ENCODE assay signal across 9 mouse cellular contexts in the genomic region with DNA sequence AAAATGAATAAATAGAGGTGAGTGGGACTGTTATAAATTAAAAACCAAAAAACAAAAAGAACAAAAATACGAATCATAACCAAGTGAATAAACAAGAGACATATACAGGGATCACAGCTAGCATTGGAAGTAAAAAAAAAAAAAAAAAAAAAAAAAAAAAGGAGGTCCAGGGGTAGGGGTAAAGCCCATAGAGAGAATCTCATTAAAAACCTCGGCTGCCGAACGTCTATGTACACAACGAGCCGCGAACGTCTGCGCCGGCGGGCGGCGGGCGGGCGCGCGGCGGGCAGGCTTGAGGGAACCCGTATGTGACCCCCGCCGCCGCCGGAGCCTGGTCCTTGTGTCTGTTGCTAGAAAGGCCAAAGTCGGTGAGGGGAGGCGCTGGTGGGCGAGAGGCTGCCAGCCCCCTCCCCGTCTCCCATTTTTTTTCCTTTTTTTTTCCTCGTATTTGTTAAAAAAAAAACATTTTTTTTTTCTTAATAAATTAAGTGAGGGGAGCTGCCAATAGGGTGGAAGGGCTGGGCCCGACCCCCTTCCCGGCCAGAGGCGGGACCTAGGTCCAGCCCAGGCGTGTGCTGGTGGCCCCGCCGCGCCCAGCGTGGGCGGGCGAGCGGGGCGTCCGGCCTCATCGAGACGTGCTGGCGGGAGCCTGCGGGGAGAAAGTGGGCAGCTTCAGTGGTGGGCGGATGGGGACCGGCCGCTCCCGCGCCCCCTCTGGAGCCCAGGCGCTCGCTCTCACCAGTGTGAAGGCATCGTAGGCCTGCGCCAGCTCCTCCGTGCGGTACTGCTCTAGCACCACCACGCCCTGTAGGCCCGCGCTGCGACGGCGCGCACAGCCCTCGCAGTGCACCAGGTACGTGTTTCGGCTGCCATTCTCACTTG. TPM values are rescaled to one million over a fixed set of nuclear protein-coding genes. Genes with fewer than 3 reads are reported as not detected.
A peak's percentile ranks its signal among the peaks of the same experiment; 100 is the strongest.
DNase-seq lines count a peak whose midpoint lies in the region; ATAC-seq and TF ChIP-seq lines count a peak whose summit lies in the region.
"Had no signal": no experiment of that assay in that cellular context is flagged by ENCODE, and none has a peak within 500 bp of the region (broad histone marks: within the 10 kb centered on the region; RNA-seq: fewer than 3 reads in every experiment).

No protein-coding gene starts in this region.

- no peak for TF ChIP-seq CTCF in G1E (IDR thresholded peaks at IDR 0.05; ENCODE audit: low read depth, low read length)
- no peak for TF ChIP-seq CTCF in intestine, postnatal 0 days (IDR thresholded peaks at IDR 0.05; ENCODE audit: low read depth)

- H3K27me3 ChIP-seq in heart, embryonic 10.5 days (ENCODE audit: insufficient read depth, poor library complexity, severe bottlenecking), result peaks cover 10% of the 10 kb centered on the region
- no peaks in the 10 kb centered on the region for H3K27me3 ChIP-seq in G1E (ENCODE audit: insufficient read depth, low read length)
- no peaks in the 10 kb centered on the region; the same call in 1 of the 2 replicates for H3K27me3 ChIP-seq in embryonic facial prominence, embryonic 14.5 days (replicated peaks; ENCODE audit: control insufficient read depth, insufficient read depth, low read length)
- H3K27me3 ChIP-seq in intestine, postnatal 0 days (replicated peaks; ENCODE audit: control insufficient read depth, insufficient read depth, low read length), result no peaks in the 10 kb centered on the region
- H3K27me3 ChIP-seq: Patski had no signal

- peaks cover 51% of the 10 kb centered on the region for H3K36me3 ChIP-seq in heart, embryonic 10.5 days
- H3K36me3 ChIP-seq in G1E (replicated peaks), result peaks cover 77% of the 10 kb centered on the region
- peaks cover 57% of the 10 kb centered on the region for H3K36me3 ChIP-seq in embryonic facial prominence, embryonic 14.5 days (ENCODE audit: control insufficient read depth, insufficient read depth, low read length)
- peaks cover 45% of the 10 kb centered on the region for H3K36me3 ChIP-seq in intestine, postnatal 0 days (ENCODE audit: control insufficient read depth, insufficient read depth)

- WGBS in heart, embryonic 10.5 days, result 10% methylated on average over 66 of the region's 66 CpGs
- WGBS in embryonic facial prominence, embryonic 14.5 days, result 25% methylated on average over 41 of the region's 66 CpGs
- 60% methylated on average over 65 of the region's 66 CpGs for WGBS in intestine, postnatal 0 days

- H3K4me1 ChIP-seq in heart, embryonic 10.5 days, result peaks cover 53% of the 10 kb centered on the region
- peaks cover 57% of the 10 kb centered on the region for H3K4me1 ChIP-seq in G1E (ENCODE audit: insufficient read depth, low read depth, low read length)
- peaks cover 18% of the 10 kb centered on the region for H3K4me1 ChIP-seq in embryonic facial prominence, embryonic 14.5 days (ENCODE audit: control insufficient read depth, insufficient read depth, low read length)
- H3K4me1 ChIP-seq in intestine, postnatal 0 days (replicated peaks; ENCODE audit: control insufficient read depth, insufficient read depth, low read length), result 0 out of 2 replicates have a peak, but pooled peaks cover 5% of the 10 kb centered on the region

- no peak for ATAC-seq in G1E (ENCODE audit: extremely low read depth, insufficient number of reproducible peaks, low FRiP score, poor library complexity, severe bottlenecking)
- no peak for ATAC-seq in embryonic facial prominence, embryonic 14.5 days (ENCODE audit: low read depth)
- no peak for ATAC-seq in intestine, postnatal 0 days
- no peak for ATAC-seq in activated CD4-positive, CD25-positive, alpha-beta regulatory T cell, adult 4 months
- ATAC-seq: Patski had no signal

- peak overlapping the region; percentile 25; the same call in 1 of the 2 replicates for H3K9ac ChIP-seq in embryonic facial prominence, embryonic 14.5 days (ENCODE audit: low read depth, low read length)
- H3K9ac ChIP-seq in intestine, postnatal 0 days (ENCODE audit: low read depth, low read length), result no peak overlapping the region

- H3K4me3 ChIP-seq in heart, embryonic 10.5 days, result peak overlapping the region; percentile 77
- peak overlapping the region; percentile 1; the same call in 1 of the 2 replicates for H3K4me3 ChIP-seq in G1E (ENCODE audit: low read depth, low read length)
- 0 out of 2 replicates have a peak overlapping the region, but pooled peaks have one; percentile 1 for H3K4me3 ChIP-seq in embryonic facial prominence, embryonic 14.5 days (ENCODE audit: low read depth, low read length)
- no peak overlapping the region for H3K4me3 ChIP-seq in intestine, postnatal 0 days (ENCODE audit: low read depth, low read length)

- intact Hi-C loops in heart, postnatal 36 days (cut with DNase I), result loop anchor here (2.0 to 5.0 kb wide), 3 partner anchors 19 to 302 kb away; partner anchors contain the start of gene Per1
- intact Hi-C loops in left cerebral cortex, postnatal 25 days (cut with DNase I), result loop anchor here (2.0 to 5.0 kb wide), 2 partner anchors 33 to 178 kb away; no protein-coding TSS in a partner anchor

- DNase-seq in heart, embryonic 10.5 days (ENCODE audit: low spot score), result peak; percentile 81
- no peak for DNase-seq in heart, postnatal 36 days
- no peak for DNase-seq in G1E (ENCODE audit: low spot score)
- DNase-seq in embryonic facial prominence, embryonic 14.5 days (ENCODE audit: low spot score), result no peak
- DNase-seq in retina, postnatal 1 day, result peak; percentile 37
- DNase-seq in left cerebral cortex, postnatal 25 days (ENCODE audit: low spot score in 2 of 2), result no peak

- H3K27ac ChIP-seq in heart, embryonic 10.5 days, result peak overlapping the region; percentile 99
- H3K27ac ChIP-seq in embryonic facial prominence, embryonic 14.5 days (replicated peaks; ENCODE audit: low read depth, low read length), result no peak overlapping the region
- H3K27ac ChIP-seq in intestine, postnatal 0 days (ENCODE audit: low read depth, low read length), result 0 out of 2 replicates have a peak overlapping the region, but pooled peaks have one; percentile 41

- peak overlapping the region; percentile 26 for H3K4me2 ChIP-seq in embryonic facial prominence, embryonic 14.5 days (ENCODE audit: low read depth, low read length)
- 0 out of 2 replicates have a peak overlapping the region, but pooled peaks have one; percentile 21 for H3K4me2 ChIP-seq in intestine, postnatal 0 days (replicated peaks; ENCODE audit: low read depth)

- H3K9me3 ChIP-seq in heart, embryonic 10.5 days, result no peaks in the 10 kb centered on the region
- peaks cover 8% of the 10 kb centered on the region for H3K9me3 ChIP-seq in G1E (replicated peaks)
- H3K9me3 ChIP-seq in embryonic facial prominence, embryonic 14.5 days (ENCODE audit: control insufficient read depth, low read length), result no peaks in the 10 kb centered on the region
- no peaks in the 10 kb centered on the region for H3K9me3 ChIP-seq in intestine, postnatal 0 days (ENCODE audit: control insufficient read depth)

RNA-seq across cellular contexts. Expression of gene Tmem88, which starts 1.4 kb away (rescaled TPM):
- 38.9 and 52.5 TPM in 2 replicates for polyA plus RNA-seq in heart, embryonic 10.5 days (2016; fragmentation: Nextera tagmentation; extraction: Ambion mirVana)
- 10 to 100 TPM; 23.3 to 29.6 TPM for total RNA-seq in heart, postnatal 36 days (2021)
- total RNA-seq in G1E (2014; fragmentation: Nextera tagmentation) (2.6 TPM in 2 replicates), G1E (2017) (0.93 and 1.2 TPM in 2 replicates)
- polyA plus RNA-seq in G1E (2012), result 2.2 and 3.0 TPM in 2 replicates
- polyA plus RNA-seq in embryonic facial prominence, embryonic 14.5 days (2014; fragmentation: Nextera tagmentation; extraction: Ambion mirVana), result 19.2 and 21.0 TPM in 2 replicates
- 24.1 and 24.9 TPM in 2 replicates for polyA plus RNA-seq in intestine, postnatal 0 days (2015; fragmentation: Nextera tagmentation; extraction: Ambion mirVana)
- total RNA-seq in left cerebral cortex, postnatal 25 days (2021), result 1 to 10 TPM; 3.6 to 3.8 TPM
- polyA plus RNA-seq in activated CD4-positive, CD25-positive, alpha-beta regulatory T cell, adult 4 months (2017; shearing (Covaris generic)), result under 1 TPM; 0.22 to 0.51 TPM

RNA-seq across cellular contexts. Expression of gene Cyb5d1, which starts 4.0 kb away (rescaled TPM):
- 27.4 and 31.8 TPM in 2 replicates for polyA plus RNA-seq in heart, embryonic 10.5 days (2016; fragmentation: Nextera tagmentation; extraction: Ambion mirVana)
- total RNA-seq in heart, postnatal 36 days (2021), result 10 to 100 TPM; 29.6 to 31.8 TPM
- total RNA-seq in G1E (2014; fragmentation: Nextera tagmentation) (24.0 and 26.0 TPM in 2 replicates), G1E (2017) (36.0 and 41.5 TPM in 2 replicates)
- polyA plus RNA-seq in G1E (2012), result 3.5 and 9.1 TPM in 2 replicates
- 23.8 and 24.2 TPM in 2 replicates for polyA plus RNA-seq in embryonic facial prominence, embryonic 14.5 days (2014; fragmentation: Nextera tagmentation; extraction: Ambion mirVana)
- polyA plus RNA-seq in intestine, postnatal 0 days (2015; fragmentation: Nextera tagmentation; extraction: Ambion mirVana), result 8.6 and 8.9 TPM in 2 replicates
- total RNA-seq in left cerebral cortex, postnatal 25 days (2021), result 10 to 100 TPM; 35.9 to 41.3 TPM
- polyA plus RNA-seq in activated CD4-positive, CD25-positive, alpha-beta regulatory T cell, adult 4 months (2017; shearing (Covaris generic)), result 10 to 100 TPM in 1 of 2 experiments, 1 to 10 TPM in 1; 9.4 to 17.9 TPM

RNA-seq across cellular contexts. Expression of gene Naa38, which starts 4.2 kb away (rescaled TPM):
- polyA plus RNA-seq in heart, embryonic 10.5 days (2016; fragmentation: Nextera tagmentation; extraction: Ambion mirVana), result 158 and 165 TPM in 2 replicates
- 100 to 1,000 TPM; 101 to 103 TPM for total RNA-seq in heart, postnatal 36 days (2021)
- total RNA-seq in G1E (2014; fragmentation: Nextera tagmentation), result 96.2 and 98.4 TPM in 2 replicates
- total RNA-seq in G1E (2017), result 171 and 204 TPM in 2 replicates
- 104 and 107 TPM in 2 replicates for polyA plus RNA-seq in G1E (2012)
- polyA plus RNA-seq in embryonic facial prominence, embryonic 14.5 days (2014; fragmentation: Nextera tagmentation; extraction: Ambion mirVana), result 160 and 177 TPM in 2 replicates
- 159 and 164 TPM in 2 replicates for polyA plus RNA-seq in intestine, postnatal 0 days (2015; fragmentation: Nextera tagmentation; extraction: Ambion mirVana)
- 100 to 1,000 TPM; 105 to 109 TPM for total RNA-seq in left cerebral cortex, postnatal 25 days (2021)
- polyA plus RNA-seq in activated CD4-positive, CD25-positive, alpha-beta regulatory T cell, adult 4 months (2017; shearing (Covaris generic)), result 100 to 1,000 TPM; 146 TPM

RNA-seq across cellular contexts. Expression of gene Kdm6b, which starts 14.0 kb away (rescaled TPM):
- 20.9 and 26.9 TPM in 2 replicates for polyA plus RNA-seq in heart, embryonic 10.5 days (2016; fragmentation: Nextera tagmentation; extraction: Ambion mirVana)
- 10 to 100 TPM; 26.1 to 29.1 TPM for total RNA-seq in heart, postnatal 36 days (2021)
- total RNA-seq in G1E (2014; fragmentation: Nextera tagmentation) (145 and 185 TPM in 2 replicates), G1E (2017) (3.9 and 4.8 TPM in 2 replicates)
- 104 and 111 TPM in 2 replicates for polyA plus RNA-seq in G1E (2012)
- polyA plus RNA-seq in embryonic facial prominence, embryonic 14.5 days (2014; fragmentation: Nextera tagmentation; extraction: Ambion mirVana), result 24.2 and 24.3 TPM in 2 replicates
- polyA plus RNA-seq in intestine, postnatal 0 days (2015; fragmentation: Nextera tagmentation; extraction: Ambion mirVana), result 18.2 and 23.6 TPM in 2 replicates
- total RNA-seq in left cerebral cortex, postnatal 25 days (2021), result 10 to 100 TPM; 23.3 to 25.3 TPM
- 10 to 100 TPM; 23.6 to 28.3 TPM for polyA plus RNA-seq in activated CD4-positive, CD25-positive, alpha-beta regulatory T cell, adult 4 months (2017; shearing (Covaris generic))

RNA-seq across cellular contexts. Expression of gene Chd3, which starts 30.2 kb away (rescaled TPM):
- polyA plus RNA-seq in heart, embryonic 10.5 days (2016; fragmentation: Nextera tagmentation; extraction: Ambion mirVana), result 15.8 and 26.5 TPM in 2 replicates
- 10 to 100 TPM; 21.8 to 22.8 TPM for total RNA-seq in heart, postnatal 36 days (2021)
- total RNA-seq in G1E (2014; fragmentation: Nextera tagmentation) (120 TPM in 2 replicates), G1E (2017) (55.6 and 71.0 TPM in 2 replicates)
- polyA plus RNA-seq in G1E (2012), result 183 and 212 TPM in 2 replicates
- polyA plus RNA-seq in embryonic facial prominence, embryonic 14.5 days (2014; fragmentation: Nextera tagmentation; extraction: Ambion mirVana), result 68.9 and 73.3 TPM in 2 replicates
- 19.4 and 24.8 TPM in 2 replicates for polyA plus RNA-seq in intestine, postnatal 0 days (2015; fragmentation: Nextera tagmentation; extraction: Ambion mirVana)
- 100 to 1,000 TPM; 449 to 474 TPM for total RNA-seq in left cerebral cortex, postnatal 25 days (2021)
- polyA plus RNA-seq in activated CD4-positive, CD25-positive, alpha-beta regulatory T cell, adult 4 months (2017; shearing (Covaris generic)), result 10 to 100 TPM; 58.7 to 62.7 TPM

Comparison
In these comparisons a context has a peak if more than half of its experiments do, and no peak if none do; other contexts are left out.
1. DNase-seq: peak in heart, embryonic 10.5 days (single experiment) and retina, postnatal 1 day (single experiment); none in heart, postnatal 36 days (0 of 2), G1E (single experiment), embryonic facial prominence, embryonic 14.5 days (single experiment) and left cerebral cortex, postnatal 25 days (0 of 2).